Mouse (Mus musculus) liver, postnatal 0 days (tissue): ENCODE data around the gene 6030408B16Rik.

Experiments used
- CTCF ChIP-seq: sonication (generic); IDR thresholded peaks from 2 replicates; pipeline ENCODE4 v1.5.1; 2016; ENCODE audit warnings: antibody characterized with exemption, low read depth
- EP300 ChIP-seq: IDR thresholded peaks from 2 replicates; pipeline ENCODE4 v1.6.1; 2016; ENCODE audit warnings: antibody characterized with exemption, low read depth, mild to moderate bottlenecking

- no peak for TF ChIP-seq CTCF
- no peak for TF ChIP-seq EP300
Measured at GRCm38 (mm10) chr15:101253563-101253885, 39.5 kb upstream of the 6030408B16Rik start.
